Mouse (Mus musculus) liver, embryonic 14 days (tissue): ENCODE measurements around the gene Snx25. TPM values are rescaled to one million over a fixed set of nuclear protein-coding genes. Genes with fewer than 3 reads are reported as not detected.

Experiments used
- polyA plus RNA-seq: library from polyadenylated mRNA; depleted of rRNA; stranded (reverse); fragments of >200 nt; gene quantifications from 2 replicates; pipeline ENCODE4 v1.2.3, GENCODE M21; 2012; rRNA removed

The Snx25 gene
- polyA plus RNA-seq: 4.6 and 4.8 TPM in 2 replicates

GRCm38 (mm10) chr8:46152064-46153031 is at the start of gene Snx25:
Gene Snx25, minus strand, starts transcription at chr8:46152159.

GRCm38 (mm10) chr8:46151202-46152062 is 527 bp downstream of the Snx25 start, which contains the start of gene Cfap97:
Gene Cfap97, plus strand, starts transcription at chr8:46151771.

GRCm38 (mm10) chr8:46005596-46005995 is 146.4 kb downstream of the Snx25 start, which contains the start of gene Ankrd37:
Gene Ankrd37, minus strand, starts transcription at chr8:46005707.

GRCm38 (mm10) chr8:45999138-45999783 is 152.7 kb downstream of the Snx25 start, which contains the start of gene Lrp2bp:
Gene Lrp2bp, plus strand, starts transcription at chr8:45999303.

Other genes with a start within 250 kb of the Snx25 start
- gene Ccdc110, start 217.5 kb downstream of the Snx25 start, polyA plus RNA-seq: not detected in 2 replicates
- 0.66 and 0.81 TPM in 2 replicates for gene 1700029J07Rik, start 176.9 kb downstream of the Snx25 start, polyA plus RNA-seq
- 21.8 and 23.0 TPM in 2 replicates for gene Ufsp2, start 176.6 kb downstream of the Snx25 start, polyA plus RNA-seq
- 0.03 and 0.08 TPM in 2 replicates for gene Lrp2bp, start 152.9 kb downstream of the Snx25 start, polyA plus RNA-seq
- 2.3 and 2.8 TPM in 2 replicates for gene Ankrd37, start 146.5 kb downstream of the Snx25 start, polyA plus RNA-seq
- 4.4 and 4.6 TPM in 2 replicates for gene Cfap97, start 388 bp downstream of the Snx25 start, polyA plus RNA-seq
- gene Slc25a4, start 59.1 kb upstream of the Snx25 start, polyA plus RNA-seq: 53.0 and 56.8 TPM in 2 replicates
- gene Helt, start 142.5 kb upstream of the Snx25 start, polyA plus RNA-seq: not detected in 2 replicates